Mouse (Mus musculus) ES-E14 (cell line): ENCODE results near the gene Myom1.

Experiments used
- CHD2 ChIP-seq: IDR thresholded peaks from 2 replicates; pipeline ENCODE4 v1.6.1; 2014; ENCODE audit warnings: mild to moderate bottlenecking, low read depth, low read length, inconsistent platforms
- HCFC1 ChIP-seq: IDR thresholded peaks from 2 replicates; pipeline ENCODE4 v1.6.1; 2012; ENCODE audit warnings: low read length, inconsistent platforms, borderline replicate concordance; ENCODE audit not compliant: insufficient read depth
- MAFK ChIP-seq: IDR thresholded peaks from 2 replicates; pipeline ENCODE4 v1.6.1; 2014; ENCODE audit warnings: mild to moderate bottlenecking, low read depth, low read length, inconsistent platforms; ENCODE audit not compliant: insufficient read depth
- ZC3H11A ChIP-seq: IDR thresholded peaks from 2 replicates; pipeline ENCODE4 v1.6.1; 2012; ENCODE audit warnings: low read depth, mild to moderate bottlenecking, inconsistent platforms, low read length, borderline replicate concordance
- ZNF384 ChIP-seq: IDR thresholded peaks from 2 replicates; pipeline ENCODE4 v1.6.1; 2012; ENCODE audit warnings: low read depth, low read length, inconsistent platforms

GRCm38 (mm10) chr17:71144322-71145116 is 142.1 kb downstream of the Myom1 start:
- TF ChIP-seq ZNF384 (no peak), CHD2 (no peak), MAFK (no peak), ZC3H11A (no peak), HCFC1 (no peak)
